Mouse (Mus musculus): ENCODE results near the gene Msh3. TPM values are rescaled to one million over a fixed set of nuclear protein-coding genes. Genes with fewer than 3 reads are reported as not detected.

Msh3 gene
- total and polyA plus RNA-seq, 2 experiments from 2014 or later = 18.6 to 19.7 TPM

GRCm38 (mm10) chr13:92302466-92302865 is 52.3 kb downstream of the Msh3 start:
- TF ChIP-seq CTCF (IDR thresholded peaks at IDR 0.05) = no peak
- H3K4me2 ChIP-seq (ENCODE audit: low read depth, low read length, poor library complexity, severe bottlenecking) = no peak overlapping the region
- H3K9me3 ChIP-seq (ENCODE audit: low read length) = no peaks in the 10 kb centered on the region
- H3K9ac ChIP-seq (replicated peaks; ENCODE audit: low read length, poor library complexity, severe bottlenecking) = no peak overlapping the region
- WGBS = 80% methylated on average over 4 of the region's 4 CpGs
- H3K36me3 ChIP-seq (ENCODE audit: insufficient read depth, low read length) = peaks cover 4% of the 10 kb centered on the region; the same call in 1 of the 2 replicates
- H3K27ac ChIP-seq (ENCODE audit: low read depth, low read length) = no peak overlapping the region
- no peak for ATAC-seq (ENCODE audit: low FRiP score)
- H3K27me3 ChIP-seq (ENCODE audit: insufficient read depth, low read length) = no peaks in the 10 kb centered on the region
- H3K4me3 ChIP-seq (ENCODE audit: low read depth, low read length) = no peak overlapping the region
- no peaks in the 10 kb centered on the region for H3K4me1 ChIP-seq (ENCODE audit: insufficient read depth, low read length)
- no peak for DNase-seq (ENCODE audit: low spot score)

GRCm38 (mm10) chr13:92301754-92302153 is 53.0 kb downstream of the Msh3 start:
- Histone ChIP-seq H3K4me3 (ENCODE audit: low read depth, low read length) (no peak overlapping the region), H3K9ac (replicated peaks; ENCODE audit: low read length, poor library complexity, severe bottlenecking) (no peak overlapping the region), H3K4me2 (ENCODE audit: low read depth, low read length, poor library complexity, severe bottlenecking) (no peak overlapping the region), H3K27me3 (ENCODE audit: insufficient read depth, low read length) (no peaks in the 10 kb centered on the region), H3K27ac (ENCODE audit: low read depth, low read length) (no peak overlapping the region), H3K36me3 (ENCODE audit: insufficient read depth, low read length) (peaks cover 4% of the 10 kb centered on the region; the same call in 1 of the 2 replicates), H3K9me3 (ENCODE audit: low read length) (no peaks in the 10 kb centered on the region), H3K4me1 (ENCODE audit: insufficient read depth, low read length) (no peaks in the 10 kb centered on the region)
- TF ChIP-seq CTCF (IDR thresholded peaks at IDR 0.05) = no peak
- DNase-seq (ENCODE audit: low spot score) = no peak
- no peak for ATAC-seq (ENCODE audit: low FRiP score)
- WGBS = 86% methylated on average over 4 of the region's 4 CpGs

GRCm38 (mm10) chr13:92299522-92299921 is 55.3 kb downstream of the Msh3 start:
- H3K27me3 ChIP-seq (ENCODE audit: insufficient read depth, low read length) = no peaks in the 10 kb centered on the region
- 90% methylated on average over 1 of the region's 1 CpGs for WGBS

GRCm38 (mm10) chr13:92297021-92297420 is 57.8 kb downstream of the Msh3 start:
- WGBS = 91% methylated on average over 2 of the region's 2 CpGs
- TF ChIP-seq CTCF (IDR thresholded peaks at IDR 0.05) = no peak
- no peak overlapping the region for H3K4me3 ChIP-seq (ENCODE audit: low read depth, low read length)

More at GRCm38 (mm10) chr13:92299522-92299921, 55.3 kb downstream of the Msh3 start:
- Histone ChIP-seq H3K27ac (ENCODE audit: low read depth, low read length) (no peak overlapping the region), H3K9ac (replicated peaks; ENCODE audit: low read length, poor library complexity, severe bottlenecking) (no peak overlapping the region), H3K4me2 (ENCODE audit: low read depth, low read length, poor library complexity, severe bottlenecking) (no peak overlapping the region), H3K9me3 (ENCODE audit: low read length) (no peaks in the 10 kb centered on the region), H3K4me3 (ENCODE audit: low read depth, low read length) (no peak overlapping the region), H3K36me3 (ENCODE audit: insufficient read depth, low read length) (peaks cover 4% of the 10 kb centered on the region; the same call in 1 of the 2 replicates), H3K4me1 (ENCODE audit: insufficient read depth, low read length) (no peaks in the 10 kb centered on the region)
- ATAC-seq (ENCODE audit: low FRiP score) (no peak), DNase-seq (ENCODE audit: low spot score) (no peak)
- no peak for TF ChIP-seq CTCF (IDR thresholded peaks at IDR 0.05)

GRCm38 (mm10) chr13:92296490-92296889 is 58.3 kb downstream of the Msh3 start:
- no peak for DNase-seq (ENCODE audit: low spot score)
- no peak overlapping the region for H3K27ac ChIP-seq (ENCODE audit: low read depth, low read length)
- no peaks in the 10 kb centered on the region for H3K4me1 ChIP-seq (ENCODE audit: insufficient read depth, low read length)
- H3K36me3 ChIP-seq (ENCODE audit: insufficient read depth, low read length) = peaks cover 4% of the 10 kb centered on the region; the same call in 1 of the 2 replicates
- no peaks in the 10 kb centered on the region for H3K27me3 ChIP-seq (ENCODE audit: insufficient read depth, low read length)
- no peak overlapping the region for H3K4me2 ChIP-seq (ENCODE audit: low read depth, low read length, poor library complexity, severe bottlenecking)
- 98% methylated on average over 4 of the region's 4 CpGs for WGBS
- no peak for TF ChIP-seq CTCF (IDR thresholded peaks at IDR 0.05)
- no peak overlapping the region for H3K9ac ChIP-seq (replicated peaks; ENCODE audit: low read length, poor library complexity, severe bottlenecking)
- no peak overlapping the region for H3K4me3 ChIP-seq (ENCODE audit: low read depth, low read length)
- no peaks in the 10 kb centered on the region for H3K9me3 ChIP-seq (ENCODE audit: low read length)
- ATAC-seq (ENCODE audit: low FRiP score) = no peak

More at GRCm38 (mm10) chr13:92297021-92297420, 57.8 kb downstream of the Msh3 start:
- Histone ChIP-seq H3K9ac (replicated peaks; ENCODE audit: low read length, poor library complexity, severe bottlenecking) (no peak overlapping the region), H3K27me3 (ENCODE audit: insufficient read depth, low read length) (no peaks in the 10 kb centered on the region), H3K36me3 (ENCODE audit: insufficient read depth, low read length) (peaks cover 4% of the 10 kb centered on the region; the same call in 1 of the 2 replicates), H3K9me3 (ENCODE audit: low read length) (no peaks in the 10 kb centered on the region), H3K27ac (ENCODE audit: low read depth, low read length) (no peak overlapping the region), H3K4me2 (ENCODE audit: low read depth, low read length, poor library complexity, severe bottlenecking) (no peak overlapping the region), H3K4me1 (ENCODE audit: insufficient read depth, low read length) (no peaks in the 10 kb centered on the region)
- ATAC-seq (ENCODE audit: low FRiP score) (no peak), DNase-seq (ENCODE audit: low spot score) (no peak)

- Histone ChIP-seq H3K9me3 (ENCODE audit: low read length) (no peaks in the 10 kb centered on the region), H3K36me3 (ENCODE audit: insufficient read depth, low read length) (0 out of 2 replicates have a peak, but pooled peaks cover 2% of the 10 kb centered on the region), H3K27me3 (ENCODE audit: insufficient read depth, low read length) (no peaks in the 10 kb centered on the region), H3K4me1 (ENCODE audit: insufficient read depth, low read length) (no peaks in the 10 kb centered on the region), H3K4me2 (ENCODE audit: low read depth, low read length, poor library complexity, severe bottlenecking) (no peak overlapping the region), H3K4me3 (ENCODE audit: low read depth, low read length) (no peak overlapping the region), H3K27ac (ENCODE audit: low read depth, low read length) (no peak overlapping the region), H3K9ac (replicated peaks; ENCODE audit: low read length, poor library complexity, severe bottlenecking) (no peak overlapping the region)
- WGBS = 94% methylated on average over 5 of the region's 5 CpGs
- no peak for TF ChIP-seq CTCF (IDR thresholded peaks at IDR 0.05)
- DNase-seq (ENCODE audit: low spot score) (no peak), ATAC-seq (ENCODE audit: low FRiP score) (no peak)
Measured at GRCm38 (mm10) chr13:92293883-92294282, 60.9 kb downstream of the Msh3 start.
